Mouse (Mus musculus) CH12.LX (cell line): ENCODE data around the gene Plk3.

Source experiments
- CTCF ChIP-seq, 2 experiments: IDR thresholded peaks in 1 of 2; conservative IDR thresholded peaks in 1 of 2; 2 replicates each; pipeline ENCODE4 v1.5.1; 2011 to 2012; ENCODE audit warnings: low read depth in 2 of 2, low read length in 2 of 2, improper control_type of control experiment in 1 of 2, inconsistent platforms in 1 of 2, mild to moderate bottlenecking in 1 of 2, moderate library complexity in 1 of 2
- EP300 ChIP-seq: IDR thresholded peaks from 2 replicates; pipeline ENCODE4 v1.6.1; 2011; ENCODE audit warnings: low read length, improper control_type of control experiment
- GABPA ChIP-seq: IDR thresholded peaks from 2 replicates; pipeline ENCODE4 v1.6.1; 2012; ENCODE audit warnings: low read depth, low read length, improper control_type of control experiment, inconsistent platforms; ENCODE audit not compliant: insufficient replicate concordance
- JUND ChIP-seq: conservative IDR thresholded peaks from 2 replicates; pipeline ENCODE4 v1.6.1; 2011; ENCODE audit warnings: low read depth, low read length, improper control_type of control experiment
- KAT2A ChIP-seq: IDR thresholded peaks from 2 replicates; pipeline ENCODE4 v1.6.1; 2012; ENCODE audit warnings: low read length, improper control_type of control experiment, inconsistent platforms; ENCODE audit not compliant: insufficient replicate concordance
- MAZ ChIP-seq: IDR thresholded peaks from 2 replicates; pipeline ENCODE4 v1.6.1; 2012; ENCODE audit warnings: low read depth, mild to moderate bottlenecking, inconsistent platforms, low read length, improper control_type of control experiment, moderate library complexity
- NRF1 ChIP-seq: IDR thresholded peaks from 2 replicates; pipeline ENCODE4 v1.6.1; 2014; ENCODE audit warnings: low read depth, mild to moderate bottlenecking, inconsistent platforms, low read length, improper control_type of control experiment, moderate library complexity
- POLR2A ChIP-seq: IDR thresholded peaks from 2 replicates; pipeline ENCODE4 v1.6.1; 2011; ENCODE audit warnings: low read depth, mild to moderate bottlenecking, improper control_type of control experiment, low read length
- SIN3A ChIP-seq: IDR thresholded peaks from 2 replicates; pipeline ENCODE4 v1.6.1; 2012; ENCODE audit warnings: low read length, improper control_type of control experiment, inconsistent platforms
- USF1 ChIP-seq: IDR thresholded peaks from 2 replicates; pipeline ENCODE4 v1.6.1; 2014; ENCODE audit warnings: low read depth, mild to moderate bottlenecking, inconsistent platforms, low read length, improper control_type of control experiment
- ZC3H11A ChIP-seq: IDR thresholded peaks from 2 replicates; pipeline ENCODE4 v1.6.1; 2012; ENCODE audit warnings: low read depth, mild to moderate bottlenecking, inconsistent platforms, low read length, improper control_type of control experiment
- ZNF384 ChIP-seq: IDR thresholded peaks from 2 replicates; pipeline ENCODE4 v1.6.1; 2012; ENCODE audit warnings: low read depth, low read length, improper control_type of control experiment, inconsistent platforms

DNA sequence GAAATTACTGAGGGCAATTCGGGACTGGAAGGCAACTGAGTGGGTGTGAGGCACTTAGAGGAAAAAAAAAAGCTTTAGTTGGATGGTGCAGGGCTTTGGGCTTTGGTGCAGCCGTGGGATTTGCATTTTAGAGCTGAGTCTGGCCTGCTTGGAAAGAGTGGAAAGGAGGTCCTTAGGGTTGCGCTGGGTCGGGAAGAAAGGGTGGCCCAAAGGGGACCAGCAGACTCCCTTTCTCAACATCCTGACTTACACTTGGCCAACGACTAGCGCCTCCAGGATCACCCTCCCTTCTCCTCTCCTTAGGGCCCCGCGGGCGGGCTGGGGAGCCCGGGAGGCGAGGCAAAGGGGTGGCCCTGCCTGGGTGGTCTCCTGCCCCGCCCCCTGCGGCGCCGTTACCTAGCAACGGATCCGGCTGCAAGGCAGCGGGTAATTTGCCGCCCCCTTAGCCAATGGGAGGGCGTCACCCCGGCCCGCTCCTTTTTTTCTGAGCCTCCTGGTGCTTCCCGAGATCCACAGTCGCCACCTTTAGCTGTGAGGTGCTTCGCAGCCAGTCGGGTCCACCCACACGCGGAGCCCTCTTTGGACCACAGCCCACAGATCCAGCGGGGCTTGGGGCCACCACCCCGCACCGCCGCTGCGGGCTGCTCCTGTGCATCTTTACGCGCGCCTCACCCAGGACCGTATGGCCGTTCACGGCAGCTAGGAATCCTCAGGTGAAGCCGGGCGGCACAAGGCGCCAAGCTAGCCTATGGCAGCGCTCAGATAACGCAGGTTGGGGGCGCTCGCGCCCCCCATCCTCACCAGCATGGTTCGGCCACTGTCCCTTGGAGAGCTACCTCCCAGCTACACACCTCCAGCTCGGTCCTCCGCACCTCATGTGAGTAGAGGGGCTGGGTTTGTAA, 38.0 kb downstream of the Plk3 start, which contains the start of gene Ptch2:
- TF ChIP-seq CTCF (conservative IDR thresholded peaks at IDR 0.05 in 1 of 2, IDR thresholded peaks at IDR 0.05 in 1 of 2; ENCODE audit: low read depth in 2 of 2, low read length in 2 of 2) (peak in 1 of 2 experiments; percentile 27; a peak in 2 of 4 replicates), ZNF384 (no peak), GABPA (no peak), POLR2A (no peak), NRF1 (no peak), EP300 (no peak), JUND (no peak), ZC3H11A (no peak), KAT2A (no peak), SIN3A (no peak), USF1 (no peak), MAZ (no peak)
